Mouse (Mus musculus): ENCODE data around the gene Ybx2. TPM values are rescaled to one million over a fixed set of nuclear protein-coding genes. Genes with fewer than 3 reads are reported as not detected.

The Ybx2 gene
- total RNA-seq (2021), result 1 to 10 TPM; 8.7 to 9.2 TPM
- long read RNA-seq, partial matches to known transcripts, result 1 of 2 reads
- long read RNA-seq, other reads (novel, unspliced or antisense), result 1 of 2 reads

- peak; percentile 79 to 85 for DNase-seq (ENCODE audit: low spot score in 2 of 2)
These were observed at the start of gene Ybx2 for GRCm38 (mm10) chr11:69935137-69935879. TSS of gene Ybx2 (plus strand) at chr11:69935796.

DNA sequence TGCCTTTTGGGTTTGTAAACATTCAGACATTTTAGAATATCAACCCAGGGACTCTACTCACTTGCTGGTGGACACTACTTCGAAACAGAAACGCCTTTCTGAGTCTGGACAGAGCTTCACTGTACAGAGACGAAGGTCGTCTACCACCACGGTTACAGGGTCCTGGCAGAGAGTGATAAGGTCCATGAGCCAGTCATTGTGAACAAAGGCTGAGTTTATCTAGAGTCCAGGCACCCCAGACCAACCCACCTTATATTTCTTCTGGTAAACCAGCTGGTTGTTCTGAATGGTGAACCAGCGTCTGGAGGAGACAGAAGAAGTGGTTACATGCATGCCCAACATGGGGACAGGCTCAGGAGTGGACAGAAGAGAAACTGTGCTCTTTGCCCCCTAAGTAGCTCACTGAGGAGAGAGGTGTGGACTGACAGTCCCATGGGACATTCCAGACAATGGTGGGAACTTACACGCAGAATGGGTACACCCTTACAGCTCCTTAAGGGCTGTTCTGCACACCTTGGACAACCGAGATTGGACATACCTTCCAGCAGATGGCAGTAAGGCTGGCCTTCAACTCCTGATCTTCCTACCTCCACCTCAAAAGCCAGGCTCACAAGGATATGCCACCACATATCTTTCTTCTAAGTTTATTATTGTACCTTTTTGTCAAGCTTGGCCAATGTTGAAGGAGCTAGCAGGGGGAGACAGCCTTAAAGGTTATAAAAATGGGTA is 48.5 kb upstream of the Ybx2 start:
- DNase-seq (ENCODE audit: low spot score in 2 of 2), result no peak

DNA sequence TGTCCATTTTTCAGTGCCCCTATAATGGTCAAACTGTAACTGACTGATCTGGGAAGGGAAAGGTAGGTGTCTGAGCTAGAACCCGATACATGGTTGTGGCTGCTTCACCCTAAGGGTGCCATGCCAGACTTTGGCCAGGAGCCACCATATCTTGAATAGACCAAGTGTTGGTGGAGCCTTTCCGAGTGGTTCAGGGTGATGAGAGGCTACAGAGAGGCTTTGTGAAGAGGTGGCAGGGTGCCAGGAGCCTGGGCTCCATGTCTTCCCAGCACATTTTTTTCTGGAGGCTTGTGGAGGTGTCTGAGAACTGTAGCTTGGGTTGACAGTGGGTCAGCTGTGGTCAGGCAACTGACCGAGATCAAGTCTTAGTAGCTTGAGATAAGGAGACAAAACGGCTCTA is 44.1 kb upstream of the Ybx2 start:
- DNase-seq (ENCODE audit: low spot score in 2 of 2), result peak in 1 of 2 experiments; percentile 34

GRCm38 (mm10) chr11:69894671-69895070 is 40.9 kb upstream of the Ybx2 start:
- DNase-seq (ENCODE audit: low spot score in 2 of 2), result no peak

DNA sequence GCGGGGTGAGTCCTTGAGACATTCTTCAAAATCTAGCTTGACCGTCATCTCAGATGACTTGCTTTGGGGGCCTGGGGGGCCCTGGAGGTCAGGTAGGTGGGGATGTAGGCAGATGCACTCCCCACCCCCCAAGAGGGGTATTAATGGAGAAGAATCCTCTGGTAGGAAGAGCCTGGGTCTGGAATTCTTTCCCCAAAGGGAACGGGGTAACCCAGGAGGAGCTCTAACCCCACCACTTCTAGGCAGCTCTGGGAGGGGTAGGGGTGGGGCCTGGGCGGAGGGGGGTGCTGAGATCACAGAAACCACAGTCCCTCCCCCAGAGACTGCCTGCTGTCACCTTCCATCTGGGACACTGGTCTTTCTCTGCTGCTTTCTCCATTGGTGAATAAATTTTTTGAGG is 40.3 kb upstream of the Ybx2 start, which contains the start of gene Acap1:
TSS of gene Acap1 (minus strand) at position 249 of the 400 bp plus-strand sequence.
- DNase-seq (ENCODE audit: low spot score in 2 of 2), result no peak

- no peak for DNase-seq (ENCODE audit: low spot score in 2 of 2)
These were observed 35.7 kb upstream of the Ybx2 start for GRCm38 (mm10) chr11:69899870-69900269.

DNA sequence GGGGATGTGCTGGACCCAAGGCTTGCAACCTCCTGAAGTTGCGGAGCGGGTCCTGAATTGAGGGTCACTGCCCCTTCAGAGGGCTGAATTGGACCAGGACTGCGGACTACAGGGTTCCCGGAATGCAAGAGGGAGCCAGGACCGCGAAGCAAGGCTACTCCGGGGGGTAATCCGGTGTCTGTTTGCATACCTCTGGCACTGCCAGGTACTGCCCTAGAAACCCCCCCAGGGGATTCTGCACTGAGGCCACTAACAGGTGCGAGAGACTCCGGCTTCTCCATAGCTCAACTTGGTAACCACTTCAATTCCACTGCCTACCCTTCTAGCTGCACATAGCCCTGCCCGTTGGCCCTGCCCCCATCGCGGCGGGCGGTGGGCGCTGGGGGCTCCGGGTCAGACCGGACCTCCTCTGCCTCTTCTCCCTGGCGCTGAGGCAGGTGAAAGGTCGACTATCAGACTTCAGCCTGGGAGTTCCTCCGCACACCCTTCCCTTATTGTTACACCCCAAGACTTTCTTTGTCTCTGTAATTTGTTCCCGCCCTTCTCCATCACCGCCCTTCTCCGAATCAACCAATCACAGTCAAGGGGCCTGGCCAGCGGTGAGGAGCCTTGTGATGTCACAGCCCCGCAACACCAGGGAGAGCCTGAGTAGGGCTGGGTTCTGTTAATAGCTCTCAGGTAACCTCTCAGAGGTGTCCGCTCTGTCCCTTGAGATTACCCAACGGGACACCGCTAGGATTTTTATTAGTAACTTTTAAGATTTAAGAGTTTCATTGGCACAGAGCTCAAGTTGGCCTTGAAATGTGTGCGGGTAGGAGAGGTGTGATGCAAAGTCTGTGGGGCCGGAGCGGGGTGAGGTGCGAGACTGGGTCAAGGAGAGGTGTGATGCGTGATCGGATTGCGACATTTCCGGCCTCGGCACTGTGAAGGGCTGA is 34.9 kb upstream of the Ybx2 start, which contains the start of the genes 2810408A11Rik and Neurl4:
TSS of gene 2810408A11Rik (minus strand) at position 517 of the 935 bp plus-strand sequence.
TSS of gene Neurl4 (plus strand) at position 602 of the 935 bp plus-strand sequence.
- DNase-seq (ENCODE audit: low spot score in 2 of 2), result peak; percentile 86 to 90

DNA sequence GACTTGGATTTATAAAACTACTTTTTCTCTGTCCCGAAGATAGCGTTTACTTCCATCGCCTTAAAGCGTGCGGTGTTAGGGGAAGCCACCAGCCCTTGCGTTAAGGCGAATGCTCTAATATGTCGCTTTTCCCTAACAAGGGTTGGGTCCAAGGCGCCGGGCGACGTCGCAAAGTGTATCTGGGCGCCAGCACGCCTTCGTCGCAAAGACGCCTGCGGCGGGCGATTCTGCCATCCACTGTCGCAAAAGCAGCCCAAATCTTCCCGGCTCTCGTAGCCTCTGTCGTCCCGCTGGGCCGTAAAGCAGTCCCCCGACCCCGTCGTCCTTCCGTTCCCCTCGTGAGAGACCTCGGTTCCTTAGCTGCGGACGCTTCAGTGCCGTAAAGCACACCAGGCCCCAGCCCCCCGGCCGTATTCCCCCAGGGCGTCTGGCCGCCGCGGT is 34.2 kb upstream of the Ybx2 start:
- peak; percentile 97 to 99 for DNase-seq (ENCODE audit: low spot score in 2 of 2)

DNA sequence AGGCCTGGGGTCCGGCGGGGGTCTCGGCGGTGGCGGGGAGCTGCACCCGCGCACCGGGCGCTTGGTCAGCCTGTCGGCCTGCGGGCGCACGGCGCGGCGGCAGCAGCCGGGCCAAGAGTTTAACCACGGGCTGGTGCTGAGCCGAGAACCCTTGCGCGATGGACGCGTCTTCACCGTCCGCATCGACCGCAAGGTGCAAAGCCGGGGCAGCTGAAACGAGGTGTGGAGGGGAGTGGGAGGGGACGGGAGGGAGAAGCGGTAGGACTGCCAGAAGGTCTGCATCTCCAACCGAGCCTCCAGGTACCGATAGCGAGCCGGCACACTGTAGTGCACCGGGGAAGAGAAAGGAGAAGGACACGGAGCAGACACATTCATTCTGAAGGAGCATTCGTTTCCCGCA is 33.6 kb upstream of the Ybx2 start:
- DNase-seq (ENCODE audit: low spot score in 2 of 2), result no peak

DNA sequence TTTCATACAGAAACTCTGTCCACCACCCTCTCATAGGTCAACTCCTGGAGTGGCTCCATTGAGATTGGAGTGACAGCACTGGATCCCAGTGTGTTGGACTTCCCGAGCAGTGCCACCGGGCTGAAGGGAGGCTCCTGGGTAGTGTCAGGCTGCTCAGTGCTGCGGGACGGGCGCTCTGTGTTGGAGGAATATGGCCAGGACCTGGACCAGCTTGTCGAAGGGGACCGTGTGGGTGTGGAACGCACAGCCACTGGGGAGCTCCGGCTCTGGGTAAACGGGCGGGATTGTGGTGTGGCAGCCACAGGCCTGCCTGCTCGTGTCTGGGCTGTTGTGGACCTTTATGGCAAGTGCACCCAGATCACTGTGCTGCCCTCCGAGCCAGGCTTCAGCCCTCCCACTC is 32.6 kb upstream of the Ybx2 start:
- DNase-seq (ENCODE audit: low spot score in 2 of 2), result no peak

DNA sequence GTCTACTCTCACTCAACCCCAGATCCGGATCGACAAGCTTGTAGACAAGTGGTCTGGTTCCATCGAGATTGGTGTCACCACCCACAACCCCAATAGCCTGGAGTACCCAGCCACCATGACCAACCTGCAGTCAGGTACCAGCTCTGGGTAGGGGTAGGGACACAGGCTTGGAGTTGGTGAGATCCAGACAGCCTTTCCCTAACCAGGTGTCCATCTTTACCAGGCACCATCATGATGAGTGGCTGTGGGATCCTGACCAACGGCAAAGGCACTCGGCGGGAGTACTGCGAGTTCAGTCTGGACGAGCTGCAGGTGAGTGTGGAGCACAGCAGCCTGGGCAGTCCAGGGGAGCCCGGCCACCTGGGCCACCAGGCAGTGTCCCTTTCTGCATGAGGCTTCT is 31.3 kb upstream of the Ybx2 start:
- DNase-seq (ENCODE audit: low spot score in 2 of 2), result no peak

DNA sequence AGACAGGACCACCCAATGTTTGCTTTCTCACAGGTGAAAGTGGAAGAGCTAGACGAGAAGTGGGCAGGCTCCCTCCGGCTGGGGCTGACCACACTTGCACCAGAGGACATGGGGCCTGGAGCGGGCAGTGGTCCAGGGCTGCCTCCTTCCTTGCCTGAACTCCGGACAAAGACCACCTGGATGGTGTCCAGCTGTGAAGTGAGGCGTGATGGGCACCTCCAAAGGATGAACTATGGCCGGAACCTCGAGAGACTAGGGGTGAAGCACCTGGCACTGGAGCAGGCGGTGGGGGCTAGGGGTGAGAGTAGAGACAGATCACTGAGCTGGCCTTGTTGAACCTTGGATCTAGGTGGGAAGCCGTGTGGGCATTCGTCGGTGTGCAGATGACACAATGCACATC is 27.0 kb upstream of the Ybx2 start:
- DNase-seq (ENCODE audit: low spot score in 2 of 2), result no peak

- no peak for DNase-seq (ENCODE audit: low spot score in 2 of 2)
These were observed 26.4 kb upstream of the Ybx2 start for GRCm38 (mm10) chr11:69909174-69909573.

GRCm38 (mm10) chr11:69910177-69910576 is 25.4 kb upstream of the Ybx2 start:
- no peak for DNase-seq (ENCODE audit: low spot score in 2 of 2)

- DNase-seq (ENCODE audit: low spot score in 2 of 2), result no peak
These were observed 24.6 kb upstream of the Ybx2 start for GRCm38 (mm10) chr11:69910781-69911560.

GRCm38 (mm10) chr11:69911701-69912100 is 23.9 kb upstream of the Ybx2 start:
- DNase-seq (ENCODE audit: low spot score in 2 of 2), result no peak

GRCm38 (mm10) chr11:69912716-69913530 is 22.7 kb upstream of the Ybx2 start:
- no peak for DNase-seq (ENCODE audit: low spot score in 2 of 2)

DNA sequence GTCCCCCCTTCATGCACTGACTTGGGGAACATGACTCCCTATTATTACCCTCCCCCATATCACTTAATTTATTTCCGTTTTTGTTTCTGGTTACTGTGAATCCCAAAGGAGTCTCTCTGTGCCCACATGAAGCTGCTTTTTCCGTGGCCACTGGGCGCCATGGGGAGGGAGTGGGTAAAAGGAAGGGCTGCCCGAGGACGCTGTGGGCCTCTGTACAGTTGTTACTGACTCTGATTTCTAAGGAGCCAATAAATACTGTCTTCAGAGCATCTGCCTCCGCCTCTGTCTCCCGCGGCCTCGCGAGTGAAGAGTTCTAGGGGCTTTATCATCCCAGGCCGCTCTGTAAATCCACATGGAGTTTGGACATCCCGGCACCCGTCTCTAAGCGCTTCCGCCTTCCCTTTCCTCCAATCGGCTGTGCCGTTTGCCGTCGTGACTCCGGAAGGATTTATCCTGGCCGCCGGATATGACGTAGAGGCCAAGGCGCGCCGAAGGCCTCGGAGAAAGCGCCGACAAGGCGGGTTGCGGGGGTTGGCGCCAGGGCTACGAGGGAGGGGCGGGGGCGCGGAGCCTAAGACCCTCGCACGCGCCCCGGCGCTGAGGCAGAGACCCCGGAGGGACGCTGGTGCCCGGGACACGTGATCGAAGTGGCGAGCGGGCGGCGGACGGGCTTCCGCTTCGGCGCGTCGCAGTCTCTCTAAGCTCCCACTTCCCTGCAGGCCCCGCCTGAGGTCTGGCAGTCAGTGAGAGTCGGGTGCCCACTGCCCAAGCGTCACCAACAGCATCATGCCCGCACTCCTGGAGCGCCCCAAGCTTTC is 21.8 kb upstream of the Ybx2 start, which contains the start of gene Gps2:
TSS of gene Gps2 (plus strand) at position 335 of the 818 bp plus-strand sequence.
- DNase-seq (ENCODE audit: low spot score in 2 of 2), result peak; percentile 92 to 96

Data from layer of hippocampus, adult 18-20 months (tissue).